Mouse (Mus musculus): ENCODE results near the gene Phf5a.

The Phf5a gene

DNA sequence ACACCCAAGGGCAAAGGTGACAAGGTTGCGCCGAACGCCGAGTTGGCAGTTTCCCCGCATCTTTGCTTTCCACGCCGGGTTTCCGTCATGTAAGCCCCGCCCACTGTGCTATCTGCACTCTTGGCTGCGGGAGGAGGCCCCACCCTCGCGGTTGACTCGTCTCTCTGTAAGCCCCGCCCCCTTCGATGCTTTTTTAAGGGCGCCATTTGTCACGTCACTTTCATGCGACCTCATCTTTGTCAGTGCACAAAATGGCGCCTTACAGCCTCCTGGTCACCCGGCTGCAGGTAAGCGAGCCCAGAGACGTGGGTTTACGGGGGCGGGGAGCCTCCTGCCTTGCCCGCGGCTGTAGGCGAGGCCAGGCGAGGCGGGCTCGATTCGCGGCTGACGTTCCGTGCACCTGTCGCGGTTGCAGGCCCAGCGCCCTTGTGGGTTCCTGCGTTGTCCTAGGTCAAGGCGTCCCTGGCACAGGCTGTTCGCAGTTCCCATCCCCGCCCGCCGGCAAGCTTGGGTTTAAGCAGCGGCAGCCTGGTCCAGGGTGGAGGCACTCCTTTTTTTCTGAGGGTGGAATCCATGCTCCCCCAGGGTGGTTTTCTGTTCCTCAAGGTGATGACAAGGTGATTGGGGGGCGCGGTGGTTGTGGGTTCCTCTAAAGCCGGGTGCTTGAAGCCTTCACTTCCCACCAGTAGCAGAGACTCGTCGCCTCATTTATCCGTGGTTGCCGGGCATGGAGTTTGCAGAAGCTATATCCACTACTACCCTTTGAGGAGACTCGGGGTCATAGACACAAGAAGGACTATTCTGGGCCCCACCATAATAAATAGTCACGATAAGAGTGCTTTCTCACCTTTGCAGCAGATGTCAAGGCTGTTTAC lies 788 bp upstream of the Phf5a start, which contains the start of gene Aco2:
TSS of gene Aco2 (plus strand) at position 48 of the 875 bp plus-strand sequence.
- TF ChIP-seq CTCF (conservative IDR thresholded peaks at IDR 0.05; ENCODE audit: low read length) (no peak), POU5F1 (IDR thresholded peaks at IDR 0.05; ENCODE audit: borderline replicate concordance, low read length) (no peak), NANOG (IDR thresholded peaks at IDR 0.05; ENCODE audit: borderline replicate concordance, low read length) (no peak)
- Histone ChIP-seq H3K27me3 (ENCODE audit: insufficient read depth, low read length) (no peaks in the 10 kb centered on the region), H3K4me3 (replicated peaks; ENCODE audit: low read length) (peak within 1 kb of the TSS; percentile 100), H3K36me3 (ENCODE audit: insufficient read depth, low read length) (peaks cover 51% of the 10 kb centered on the region), H3K9me3 (ENCODE audit: low read length) (no peaks in the 10 kb centered on the region), H3K4me1 (replicated peaks; ENCODE audit: low read depth, low read length) (peaks cover 68% of the 10 kb centered on the region)

DNA sequence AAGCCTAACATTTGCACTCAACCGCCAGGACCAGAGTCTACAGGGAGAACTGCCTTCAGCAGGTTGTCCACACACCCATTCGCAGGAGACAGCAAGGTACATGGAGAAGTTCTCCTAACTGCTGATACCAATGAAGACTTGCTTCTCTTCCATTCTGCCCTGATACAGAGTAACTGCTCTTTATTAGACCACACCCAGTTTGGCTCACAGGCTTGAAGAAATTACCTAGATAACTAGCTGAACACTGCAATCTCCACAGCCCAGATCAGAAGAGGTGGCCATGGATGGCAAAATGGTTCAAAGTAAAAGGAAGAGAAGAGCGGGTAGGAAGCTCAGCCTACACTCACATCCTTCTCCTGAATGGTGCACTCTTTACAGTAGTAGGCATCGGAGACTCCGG lies 1.7 kb downstream of the Phf5a start:
- H3K4me3 ChIP-seq (replicated peaks; ENCODE audit: low read length), result 0 out of 2 replicates have a peak overlapping the region, but pooled peaks have one; percentile 100
- no peaks in the 10 kb centered on the region for H3K27me3 ChIP-seq (ENCODE audit: insufficient read depth, low read length)
- peaks cover 75% of the 10 kb centered on the region for H3K4me1 ChIP-seq (replicated peaks; ENCODE audit: low read depth, low read length)
- peaks cover 63% of the 10 kb centered on the region for H3K36me3 ChIP-seq (ENCODE audit: insufficient read depth, low read length)
- H3K9me3 ChIP-seq (ENCODE audit: low read length), result no peaks in the 10 kb centered on the region
- no peak for TF ChIP-seq POU5F1 (IDR thresholded peaks at IDR 0.05; ENCODE audit: borderline replicate concordance, low read length)
- no peak for TF ChIP-seq CTCF (conservative IDR thresholded peaks at IDR 0.05; ENCODE audit: low read length)

DNA sequence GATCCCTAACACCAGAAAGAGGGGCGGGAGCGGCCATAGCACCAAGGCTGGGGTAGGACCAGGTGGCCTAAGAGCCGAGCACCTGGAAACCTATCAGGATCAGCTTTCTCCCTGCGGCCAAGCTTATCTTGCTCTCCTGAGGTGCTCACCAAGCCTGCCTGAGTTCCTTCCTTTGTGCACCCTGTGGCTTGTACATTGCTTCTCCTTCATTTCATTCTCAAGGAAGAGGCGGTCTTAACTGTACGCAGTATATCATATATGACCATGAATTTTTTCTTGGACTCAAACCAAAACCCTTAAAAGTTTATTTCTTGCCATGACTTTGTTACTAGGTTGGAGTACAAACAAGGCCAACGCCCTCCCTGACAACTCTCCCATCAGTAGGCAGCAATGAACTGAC lies 7.5 kb downstream of the Phf5a start:
- Histone ChIP-seq H3K9me3 (ENCODE audit: low read length) (peaks cover 10% of the 10 kb centered on the region), H3K4me3 (replicated peaks; ENCODE audit: low read length) (no peak overlapping the region), H3K36me3 (ENCODE audit: insufficient read depth, low read length) (peaks cover 59% of the 10 kb centered on the region), H3K4me1 (replicated peaks; ENCODE audit: low read depth, low read length) (peaks cover 43% of the 10 kb centered on the region), H3K27me3 (ENCODE audit: insufficient read depth, low read length) (peaks cover 8% of the 10 kb centered on the region)
- TF ChIP-seq POU5F1 (IDR thresholded peaks at IDR 0.05; ENCODE audit: borderline replicate concordance, low read length) (no peak), CTCF (conservative IDR thresholded peaks at IDR 0.05; ENCODE audit: low read length) (no peak), NANOG (IDR thresholded peaks at IDR 0.05; ENCODE audit: borderline replicate concordance, low read length) (no peak)

DNA sequence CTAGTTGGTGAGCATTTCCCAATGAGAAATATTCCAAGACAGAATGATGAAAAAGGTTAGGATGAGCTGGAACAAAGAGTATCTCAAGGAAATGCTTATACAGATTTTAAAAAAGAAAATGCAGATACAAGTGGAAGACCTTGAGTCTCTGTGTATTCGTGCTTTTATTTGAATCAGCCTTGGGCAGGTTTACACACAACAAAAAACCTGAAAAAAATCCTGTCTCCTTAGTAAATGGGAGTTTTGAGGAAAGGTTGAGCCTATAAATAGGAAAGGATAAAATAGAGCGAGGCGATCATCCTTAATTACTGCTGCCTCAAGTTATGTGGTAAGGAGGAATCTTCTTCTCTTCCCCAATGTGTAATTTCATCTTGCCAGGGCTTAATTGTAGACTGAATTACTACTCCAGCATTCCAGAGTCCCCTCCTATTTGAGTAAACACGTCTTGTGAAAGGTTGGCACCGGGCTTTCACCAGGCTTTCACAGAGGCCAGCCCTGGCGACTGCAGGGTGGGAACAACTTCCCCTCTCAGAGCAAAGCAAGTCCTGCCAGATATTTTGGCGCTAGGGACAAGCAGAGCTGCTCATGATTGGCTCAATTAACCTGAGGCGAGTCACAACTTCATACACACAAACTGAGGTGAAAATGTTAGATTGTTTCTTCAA lies 11.1 kb downstream of the Phf5a start:
- TF ChIP-seq NANOG (IDR thresholded peaks at IDR 0.05; ENCODE audit: borderline replicate concordance, low read length) (no peak), CTCF (conservative IDR thresholded peaks at IDR 0.05; ENCODE audit: low read length) (no peak), POU5F1 (IDR thresholded peaks at IDR 0.05; ENCODE audit: borderline replicate concordance, low read length) (no peak)
- H3K4me1 ChIP-seq (replicated peaks; ENCODE audit: low read depth, low read length), result peaks cover 43% of the 10 kb centered on the region
- H3K36me3 ChIP-seq (ENCODE audit: insufficient read depth, low read length), result peaks cover 22% of the 10 kb centered on the region
- H3K4me3 ChIP-seq (replicated peaks; ENCODE audit: low read length), result no peak overlapping the region
- peaks cover 10% of the 10 kb centered on the region for H3K9me3 ChIP-seq (ENCODE audit: low read length)
- H3K27me3 ChIP-seq (ENCODE audit: insufficient read depth, low read length), result peaks cover 26% of the 10 kb centered on the region

DNA sequence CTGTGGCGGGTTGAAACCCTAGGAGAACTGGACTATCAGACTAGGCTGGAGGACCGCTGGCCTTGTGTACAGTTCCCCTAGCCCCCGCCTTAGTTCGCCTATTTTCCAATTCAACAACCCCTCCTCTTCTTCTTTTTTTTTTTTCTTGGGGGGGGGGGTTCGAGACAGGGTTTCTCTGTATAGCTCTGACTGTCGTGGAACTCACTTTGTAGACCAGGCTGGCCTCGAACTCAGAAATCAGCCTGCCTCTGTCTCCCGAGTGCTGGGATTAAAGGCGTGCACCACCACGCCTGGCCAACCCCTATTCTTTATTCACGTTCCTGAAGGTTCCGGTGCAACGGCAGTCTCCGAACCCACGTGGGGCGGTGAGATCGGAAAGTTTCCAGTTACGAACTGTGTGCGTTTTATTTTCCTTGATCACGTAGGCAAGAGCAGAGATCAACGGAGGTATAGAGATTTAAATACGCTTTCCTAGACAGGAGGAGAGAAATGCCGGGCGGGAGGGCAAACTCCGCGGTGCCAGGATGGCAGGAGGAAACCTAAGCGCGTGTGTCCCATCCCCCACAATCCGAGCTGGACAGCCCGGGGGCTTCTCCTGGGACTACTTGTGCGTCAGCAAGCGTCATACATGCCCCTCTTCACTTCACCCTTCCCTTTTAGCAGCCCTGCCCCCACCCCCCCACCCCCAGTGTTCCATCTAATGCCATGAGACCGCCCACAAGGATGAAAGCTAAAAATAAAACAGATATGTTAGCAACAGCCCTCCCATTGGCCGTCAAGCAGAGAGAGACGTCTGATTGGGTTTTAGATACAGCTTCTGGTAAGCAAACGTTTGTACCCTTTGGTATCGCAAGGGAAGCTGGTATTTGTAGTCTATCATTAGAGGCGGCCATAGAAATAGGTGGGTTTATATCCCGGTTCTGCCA lies 12.1 kb downstream of the Phf5a start:
- Histone ChIP-seq H3K4me3 (replicated peaks; ENCODE audit: low read length) (peak overlapping the region; percentile 94), H3K9me3 (ENCODE audit: low read length) (peaks cover 10% of the 10 kb centered on the region), H3K4me1 (replicated peaks; ENCODE audit: low read depth, low read length) (peaks cover 42% of the 10 kb centered on the region), H3K27me3 (ENCODE audit: insufficient read depth, low read length) (peaks cover 26% of the 10 kb centered on the region), H3K36me3 (ENCODE audit: insufficient read depth, low read length) (peaks cover 12% of the 10 kb centered on the region)
- TF ChIP-seq CTCF (conservative IDR thresholded peaks at IDR 0.05; ENCODE audit: low read length) (no peak), POU5F1 (IDR thresholded peaks at IDR 0.05; ENCODE audit: borderline replicate concordance, low read length) (no peak), NANOG (IDR thresholded peaks at IDR 0.05; ENCODE audit: borderline replicate concordance, low read length) (no peak)

DNA sequence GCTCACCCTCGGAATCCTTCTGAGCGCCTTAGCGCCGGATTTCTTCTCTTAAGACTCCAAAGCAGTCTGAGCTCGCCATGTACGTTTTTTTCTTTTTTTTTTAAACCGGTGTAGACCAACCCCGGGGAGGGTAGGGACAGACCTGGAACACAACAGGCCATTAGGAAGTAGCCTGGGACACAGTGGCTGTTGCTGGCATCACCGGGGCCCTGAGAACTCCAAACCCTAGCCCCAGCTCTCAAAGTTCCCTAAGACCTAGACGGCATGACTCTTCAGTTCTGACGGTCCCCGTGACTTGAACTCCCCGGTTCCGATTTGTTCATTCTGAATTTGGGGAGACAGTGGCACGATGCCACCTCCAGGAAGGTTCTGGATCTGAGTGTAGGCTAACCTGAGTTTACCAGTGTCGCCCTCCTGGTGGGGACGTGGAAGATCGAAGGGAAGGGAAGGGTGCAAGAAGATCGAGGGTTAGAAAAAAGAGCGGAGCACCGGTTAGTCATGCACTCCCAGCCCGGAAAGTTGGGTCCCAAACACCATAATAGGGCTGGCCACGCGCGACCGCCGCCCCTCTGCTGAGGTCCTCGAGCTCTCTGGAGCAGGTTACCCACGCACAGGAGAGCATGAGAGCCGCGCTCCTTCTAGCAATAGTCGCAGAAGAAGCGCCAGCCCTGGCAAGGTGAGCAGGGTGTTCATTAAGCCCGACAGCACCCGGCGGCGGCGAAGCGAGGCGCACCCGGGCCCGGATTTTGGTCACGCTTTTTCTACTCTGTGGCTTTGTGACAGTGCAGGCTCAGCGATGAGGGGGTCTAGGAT lies 13.0 kb downstream of the Phf5a start, which contains the start of gene Tob2:
TSS of gene Tob2 (minus strand) at position 280 of the 813 bp plus-strand sequence.
- peaks cover 8% of the 10 kb centered on the region; the same call in 1 of the 2 replicates for H3K36me3 ChIP-seq (ENCODE audit: insufficient read depth, low read length)

DNA sequence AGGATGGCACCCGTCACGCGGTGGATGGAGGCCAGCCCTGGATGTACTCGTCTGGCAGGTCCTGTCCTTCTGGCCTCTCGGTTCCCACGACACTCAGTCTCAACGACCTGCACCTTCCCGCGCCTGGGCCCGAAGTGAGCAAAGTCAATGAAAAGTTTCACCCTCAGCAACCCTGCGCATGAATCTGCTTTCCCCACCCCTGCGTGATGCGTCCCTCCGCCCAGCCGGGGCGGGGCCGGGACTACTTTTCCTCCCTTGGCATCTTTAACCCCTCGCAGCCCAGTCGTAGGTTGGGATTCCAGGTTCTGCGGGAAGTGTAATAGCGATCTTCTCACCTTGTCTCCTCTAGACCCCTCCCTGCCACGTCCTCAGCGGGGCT lies 13.6 kb downstream of the Phf5a start:
- H3K4me3 ChIP-seq (replicated peaks; ENCODE audit: low read length), result peak overlapping the region; percentile 94
- H3K27me3 ChIP-seq (ENCODE audit: insufficient read depth, low read length), result peaks cover 26% of the 10 kb centered on the region
- peaks cover 10% of the 10 kb centered on the region for H3K9me3 ChIP-seq (ENCODE audit: low read length)
- peaks cover 9% of the 10 kb centered on the region; the same call in 1 of the 2 replicates for H3K36me3 ChIP-seq (ENCODE audit: insufficient read depth, low read length)
- H3K4me1 ChIP-seq (replicated peaks; ENCODE audit: low read depth, low read length), result peaks cover 39% of the 10 kb centered on the region
- no peak for TF ChIP-seq NANOG (IDR thresholded peaks at IDR 0.05; ENCODE audit: borderline replicate concordance, low read length)
- TF ChIP-seq POU5F1 (IDR thresholded peaks at IDR 0.05; ENCODE audit: borderline replicate concordance, low read length), result 0 out of 2 replicates have a peak, but pooled peaks have one; percentile 37
- TF ChIP-seq CTCF (conservative IDR thresholded peaks at IDR 0.05; ENCODE audit: low read length), result no peak

More for the DNA sequence above, 13.0 kb downstream of the Phf5a start, which contains the start of gene Tob2:
- TF ChIP-seq CTCF (conservative IDR thresholded peaks at IDR 0.05; ENCODE audit: low read length) (no peak), POU5F1 (IDR thresholded peaks at IDR 0.05; ENCODE audit: borderline replicate concordance, low read length) (no peak), NANOG (IDR thresholded peaks at IDR 0.05; ENCODE audit: borderline replicate concordance, low read length) (no peak)
- peaks cover 26% of the 10 kb centered on the region for H3K27me3 ChIP-seq (ENCODE audit: insufficient read depth, low read length)
- peaks cover 10% of the 10 kb centered on the region for H3K9me3 ChIP-seq (ENCODE audit: low read length)
- H3K4me3 ChIP-seq (replicated peaks; ENCODE audit: low read length), result peak within 1 kb of the TSS; percentile 94
- peaks cover 39% of the 10 kb centered on the region for H3K4me1 ChIP-seq (replicated peaks; ENCODE audit: low read depth, low read length)
